29 mouse cellular contexts compared by ENCODE assay signal in genomic region chr19:7044279-7044678, GRCm38 (mm10). TPM values are rescaled to one million over a fixed set of nuclear protein-coding genes. Genes with fewer than 3 reads are reported as not detected.
DNase-seq lines count a peak whose midpoint lies in the region; ATAC-seq and TF ChIP-seq lines count a peak whose summit lies in the region.
"Had no signal": no experiment of that assay in that cellular context is flagged by ENCODE, and none has a peak within 500 bp of the region (broad histone marks: within the 10 kb centered on the region; RNA-seq: fewer than 3 reads in every experiment).

No protein-coding gene starts in this region.

- no peak overlapping the region for H3K9ac ChIP-seq in heart, adult 2 months (ENCODE audit: low read depth, low read length)
- peak overlapping the region; percentile 42 for H3K9ac ChIP-seq in heart, embryonic 14.5 days (ENCODE audit: low read length)
- H3K9ac ChIP-seq: embryonic facial prominence, embryonic 13.5 days; forebrain, embryonic 12.5 days; hindbrain, embryonic 15.5 days; kidney, embryonic 15.5 days; limb, embryonic 12.5 days; liver, embryonic 12.5 days; liver, postnatal 0 days; midbrain, embryonic 12.5 days; neural tube, embryonic 13.5 days had no signal

- H3K36me3 ChIP-seq in heart, adult 2 months (ENCODE audit: control insufficient read depth, insufficient read depth, low read length): no peaks in the 10 kb centered on the region
- no peaks in the 10 kb centered on the region for H3K36me3 ChIP-seq in heart, embryonic 14.5 days (ENCODE audit: control insufficient read depth, insufficient read depth, low read length)
- no peaks in the 10 kb centered on the region for H3K36me3 ChIP-seq in midbrain, embryonic 10.5 days
- H3K36me3 ChIP-seq: embryonic facial prominence, embryonic 13.5 days; forebrain, embryonic 12.5 days; hindbrain, embryonic 15.5 days; kidney, embryonic 15.5 days; limb, embryonic 12.5 days; liver, embryonic 12.5 days; midbrain, embryonic 12.5 days; neural tube, embryonic 13.5 days had no signal

- no peak for TF ChIP-seq CTCF in heart, adult 2 months (IDR thresholded peaks at IDR 0.05)

- no peak overlapping the region for H3K4me2 ChIP-seq in heart, embryonic 14.5 days (ENCODE audit: low read length)
- H3K4me2 ChIP-seq: embryonic facial prominence, embryonic 13.5 days; forebrain, embryonic 12.5 days; hindbrain, embryonic 15.5 days; kidney, embryonic 15.5 days; limb, embryonic 12.5 days; liver, embryonic 12.5 days; midbrain, embryonic 12.5 days; neural tube, embryonic 13.5 days had no signal

- no peaks in the 10 kb centered on the region for H3K9me3 ChIP-seq in heart, embryonic 14.5 days (ENCODE audit: control insufficient read depth, low read length)
- no peaks in the 10 kb centered on the region for H3K9me3 ChIP-seq in midbrain, embryonic 10.5 days (replicated peaks)
- H3K9me3 ChIP-seq: embryonic facial prominence, embryonic 13.5 days; forebrain, embryonic 12.5 days; hindbrain, embryonic 15.5 days; kidney, embryonic 15.5 days; limb, embryonic 12.5 days; liver, embryonic 12.5 days; midbrain, embryonic 12.5 days; neural tube, embryonic 13.5 days had no signal

- no peak overlapping the region for H3K4me3 ChIP-seq in heart, adult 2 months
- no peak overlapping the region for H3K4me3 ChIP-seq in heart, embryonic 14.5 days (ENCODE audit: control insufficient read depth in 1 of 2, insufficient read depth in 1 of 2, low read depth in 1 of 2, low read length in 2 of 2)
- H3K4me3 ChIP-seq in midbrain, embryonic 10.5 days: no peak overlapping the region
- H3K4me3 ChIP-seq: embryonic facial prominence, embryonic 13.5 days; forebrain, embryonic 12.5 days; hindbrain, embryonic 15.5 days; kidney, embryonic 15.5 days; limb, embryonic 12.5 days; liver, embryonic 12.5 days; midbrain, embryonic 12.5 days; neural tube, embryonic 13.5 days had no signal

- intact Hi-C loops in heart, adult 2 months (cut with DNase I): no loop called here

- no peak for TF ChIP-seq POLR2A in heart, adult 2 months (IDR thresholded peaks at IDR 0.05; ENCODE audit: insufficient read depth, low read depth, low read length)

- H3K4me1 ChIP-seq in heart, adult 2 months (ENCODE audit: control insufficient read depth, insufficient read depth, low read length): peaks cover 8% of the 10 kb centered on the region
- peaks cover 12 to 13% of the 10 kb centered on the region in 2 experiments for H3K4me1 ChIP-seq in heart, embryonic 14.5 days (ENCODE audit: control insufficient read depth in 2 of 2, insufficient read depth in 2 of 2, low read length in 2 of 2)
- peaks cover 12% of the 10 kb centered on the region for H3K4me1 ChIP-seq in midbrain, embryonic 10.5 days

- H3K27ac ChIP-seq in heart, adult 2 months: peak overlapping the region; percentile 65
- H3K27ac ChIP-seq in heart, embryonic 14.5 days (replicated peaks in 1 of 2; ENCODE audit: control insufficient read depth in 1 of 2, insufficient read depth in 1 of 2, low read depth in 2 of 2, low read length in 2 of 2): peak overlapping the region; percentile 67 to 90
- no peak overlapping the region for H3K27ac ChIP-seq in midbrain, embryonic 10.5 days (replicated peaks)
- H3K27ac ChIP-seq: embryonic facial prominence, embryonic 13.5 days; forebrain, embryonic 12.5 days; hindbrain, embryonic 15.5 days; kidney, embryonic 15.5 days; limb, embryonic 12.5 days; liver, embryonic 12.5 days; midbrain, embryonic 12.5 days; neural tube, embryonic 13.5 days had no signal

- no peak for TF ChIP-seq EP300 in heart, adult 2 months (IDR thresholded peaks at IDR 0.05; ENCODE audit: insufficient read depth, low read depth, low read length)

- no peak for ATAC-seq in heart, embryonic 14.5 days (ENCODE audit: insufficient number of reproducible peaks, insufficient read depth, low FRiP score, low read depth)
- ATAC-seq: activated CD4-positive, CD25-positive, alpha-beta regulatory T cell, adult 4 months; CD4-positive, CD25-positive, alpha-beta regulatory T cell, adult 4 months; liver, embryonic 12.5 days; liver, postnatal 0 days had no signal

- H3K79me2 ChIP-seq in heart, adult 2 months (replicated peaks; ENCODE audit: control insufficient read depth, insufficient read depth, low read length): no peaks in the 10 kb centered on the region

- 54% methylated on average over 4 of the region's 4 CpGs for WGBS in heart, adult 2 months
- WGBS in heart, embryonic 14.5 days: 52% methylated on average over 4 of the region's 4 CpGs
- 77% methylated on average over 4 of the region's 4 CpGs for WGBS in midbrain, embryonic 10.5 days

- no peak for DNase-seq in heart, adult 2 months
- DNase-seq in heart, postnatal 4 days: no peak
- DNase-seq in heart, adult 18-20 months: no peak
- DNase-seq in 3T3-L1 (ENCODE audit: low read depth, low spot score) (peak; percentile 31), adipocyte (ENCODE audit: low spot score) (peak; percentile 26)
- DNase-seq in adrenal gland, postnatal 36 days: no peak
- DNase-seq in midbrain, embryonic 10.5 days (ENCODE audit: low spot score): no peak
- DNase-seq: adrenal gland, adult 8-10 months; cerebellum, adult 8-10 months; cerebellum, postnatal 36 days; embryo, embryonic 11 days; gastrocnemius, postnatal 36 days; kidney, adult 18-20 months; kidney, postnatal 25 days; liver, postnatal 0 days; lung, postnatal 36 days; thymus, adult 2 months; thymus, postnatal 36 days had no signal

- no peaks in the 10 kb centered on the region for H3K27me3 ChIP-seq in heart, adult 2 months (ENCODE audit: control insufficient read depth, insufficient read depth, low read length)
- H3K27me3 ChIP-seq in heart, embryonic 14.5 days (ENCODE audit: control insufficient read depth, insufficient read depth, low read length): no peaks in the 10 kb centered on the region
- H3K27me3 ChIP-seq in midbrain, embryonic 10.5 days (ENCODE audit: low read depth, poor library complexity, severe bottlenecking): no peaks in the 10 kb centered on the region
- H3K27me3 ChIP-seq: embryonic facial prominence, embryonic 13.5 days; forebrain, embryonic 12.5 days; hindbrain, embryonic 15.5 days; kidney, embryonic 15.5 days; limb, embryonic 12.5 days; liver, embryonic 12.5 days; midbrain, embryonic 12.5 days; neural tube, embryonic 13.5 days had no signal

RNA-seq across cellular contexts. Expression of gene Stip1, which starts 4.5 kb away (rescaled TPM):
- total RNA-seq in heart, adult 2 months (2021): 100 to 1,000 TPM; 117 to 121 TPM
- 49.9 and 80.2 TPM in 2 replicates for polyA plus RNA-seq in heart, adult 2 months (2012; rRNA removed)
- total RNA-seq in heart, postnatal 4 days (2021): 100 to 1,000 TPM; 139 to 151 TPM
- 174 and 175 TPM in 2 replicates for polyA plus RNA-seq in heart, embryonic 14.5 days (2014; fragmentation: Nextera tagmentation; extraction: Ambion mirVana)
- 100 to 1,000 TPM; 137 to 160 TPM for total RNA-seq in heart, adult 18-20 months (2021)
- total RNA-seq in adrenal gland, postnatal 36 days (2021): 100 to 1,000 TPM; 149 to 281 TPM
- 427 and 470 TPM in 2 replicates for polyA plus RNA-seq in midbrain, embryonic 10.5 days (2016; fragmentation: Nextera tagmentation; extraction: Ambion mirVana)

RNA-seq across cellular contexts. Expression of gene Macrod1, which starts 12.3 kb away (rescaled TPM):
- 100 to 1,000 TPM; 262 to 309 TPM for total RNA-seq in heart, adult 2 months (2021)
- 260 and 278 TPM in 2 replicates for polyA plus RNA-seq in heart, adult 2 months (2012; rRNA removed)
- 100 to 1,000 TPM; 107 to 126 TPM for total RNA-seq in heart, postnatal 4 days (2021)
- 50.5 and 53.0 TPM in 2 replicates for polyA plus RNA-seq in heart, embryonic 14.5 days (2014; fragmentation: Nextera tagmentation; extraction: Ambion mirVana)
- 100 to 1,000 TPM; 303 to 332 TPM for total RNA-seq in heart, adult 18-20 months (2021)
- 10 to 100 TPM; 52.5 to 66.7 TPM for total RNA-seq in adrenal gland, postnatal 36 days (2021)
- polyA plus RNA-seq in midbrain, embryonic 10.5 days (2016; fragmentation: Nextera tagmentation; extraction: Ambion mirVana): 2.2 and 2.9 TPM in 2 replicates

RNA-seq across cellular contexts. Expression of gene Fermt3, which starts 25.0 kb away (rescaled TPM):
- total RNA-seq in heart, adult 2 months (2021): 1 to 10 TPM; 5.2 to 9.0 TPM
- polyA plus RNA-seq in heart, adult 2 months (2012; rRNA removed): 4.7 and 7.8 TPM in 2 replicates
- total RNA-seq in heart, postnatal 4 days (2021): 1 to 10 TPM; 3.5 to 3.7 TPM
- 5.2 and 6.6 TPM in 2 replicates for polyA plus RNA-seq in heart, embryonic 14.5 days (2014; fragmentation: Nextera tagmentation; extraction: Ambion mirVana)
- total RNA-seq in heart, adult 18-20 months (2021): 1 to 10 TPM; 4.4 to 6.0 TPM
- total RNA-seq in adrenal gland, postnatal 36 days (2021): 1 to 10 TPM; 6.9 TPM
- polyA plus RNA-seq in midbrain, embryonic 10.5 days (2016; fragmentation: Nextera tagmentation; extraction: Ambion mirVana): 8.5 and 10.3 TPM in 2 replicates

RNA-seq across cellular contexts. Expression of gene Trpt1, which starts 48.3 kb away (rescaled TPM):
- 10 to 100 TPM; 20.7 to 26.3 TPM for total RNA-seq in heart, adult 2 months (2021)
- 26.4 and 30.7 TPM in 2 replicates for polyA plus RNA-seq in heart, adult 2 months (2012; rRNA removed)
- 10 to 100 TPM; 22.6 to 25.7 TPM for total RNA-seq in heart, postnatal 4 days (2021)
- polyA plus RNA-seq in heart, embryonic 14.5 days (2014; fragmentation: Nextera tagmentation; extraction: Ambion mirVana): 20.0 and 22.0 TPM in 2 replicates
- 10 to 100 TPM; 22.4 to 26.4 TPM for total RNA-seq in heart, adult 18-20 months (2021)
- total RNA-seq in adrenal gland, postnatal 36 days (2021): 10 to 100 TPM in 1 of 2 experiments, 1 to 10 TPM in 1; 8.2 to 16.8 TPM
- polyA plus RNA-seq in midbrain, embryonic 10.5 days (2016; fragmentation: Nextera tagmentation; extraction: Ambion mirVana): 9.5 and 11.3 TPM in 2 replicates

RNA-seq across cellular contexts. Expression of gene Nudt22, which starts 48.4 kb away (rescaled TPM):
- 10 to 100 TPM; 25.5 to 33.6 TPM for total RNA-seq in heart, adult 2 months (2021)
- polyA plus RNA-seq in heart, adult 2 months (2012; rRNA removed): 44.5 and 47.4 TPM in 2 replicates
- 10 to 100 TPM; 27.2 to 29.0 TPM for total RNA-seq in heart, postnatal 4 days (2021)
- 29.7 and 31.8 TPM in 2 replicates for polyA plus RNA-seq in heart, embryonic 14.5 days (2014; fragmentation: Nextera tagmentation; extraction: Ambion mirVana)
- 10 to 100 TPM; 23.7 to 25.4 TPM for total RNA-seq in heart, adult 18-20 months (2021)
- 10 to 100 TPM; 39.0 to 42.4 TPM for total RNA-seq in adrenal gland, postnatal 36 days (2021)
- polyA plus RNA-seq in midbrain, embryonic 10.5 days (2016; fragmentation: Nextera tagmentation; extraction: Ambion mirVana): 19.1 and 20.3 TPM in 2 replicates

Comparison
In these comparisons a context has a peak if more than half of its experiments do, and no peak if none do; other contexts are left out.
1. DNase-seq: peak in 3T3-L1 (single experiment) and adipocyte (single experiment); none in heart, adult 2 months (0 of 2), heart, postnatal 4 days (single experiment), heart, adult 18-20 months (0 of 2), adrenal gland, postnatal 36 days (0 of 2) and midbrain, embryonic 10.5 days (single experiment).